In the genomic region with DNA sequence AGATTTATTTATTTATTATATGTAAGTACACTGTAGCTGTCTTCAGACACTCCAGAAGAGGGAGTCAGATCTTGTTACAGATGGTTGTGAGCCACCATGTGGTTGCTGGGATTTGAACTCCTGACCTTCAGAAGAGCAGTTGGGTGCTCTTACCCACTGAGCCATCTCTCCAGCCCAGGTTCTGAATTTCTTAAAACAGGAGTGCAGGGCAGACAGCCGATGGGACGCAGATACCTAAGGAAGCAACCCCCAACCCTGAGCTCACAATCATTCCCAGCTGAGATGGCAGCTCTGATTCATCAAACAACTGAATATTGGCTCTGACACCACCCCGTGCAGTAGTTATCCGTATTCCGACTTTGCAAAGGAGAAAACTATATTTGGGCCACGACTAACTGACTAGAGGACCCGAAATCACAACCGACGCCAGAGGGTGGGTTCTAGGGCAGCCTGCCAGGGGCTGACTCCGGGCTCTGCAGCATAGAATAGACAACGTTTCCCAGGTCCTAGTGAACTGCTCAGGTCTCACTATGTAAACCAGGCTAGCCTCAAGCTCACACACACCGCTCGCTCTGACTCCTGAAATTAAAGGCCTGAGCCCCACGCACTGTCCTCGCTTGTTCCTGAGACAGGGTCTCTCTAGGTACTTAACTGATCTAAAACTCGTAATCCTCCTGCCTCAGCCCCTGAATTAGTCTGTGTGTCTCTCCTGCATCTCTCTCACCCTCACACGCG, we compare ENCODE assay signal across 8 mouse cellular contexts. TPM values are rescaled to one million over a fixed set of nuclear protein-coding genes. Genes with fewer than 3 reads are reported as not detected.
A peak's percentile ranks its signal among the peaks of the same experiment; 100 is the strongest.
DNase-seq lines count a peak whose midpoint lies in the region; ATAC-seq lines count a peak whose summit lies in the region.

No protein-coding gene starts in this region.

- H3K36me3 ChIP-seq in erythroblast, embryonic 14.5 days (ENCODE audit: control insufficient read depth), result peaks cover 13% of the 10 kb centered on the region
- H3K36me3 ChIP-seq in forebrain, embryonic 10.5 days (replicated peaks), result peaks cover 34% of the 10 kb centered on the region
- H3K36me3 ChIP-seq in limb, embryonic 15.5 days, result peaks cover 4% of the 10 kb centered on the region; the same call in 1 of the 2 replicates

- H3K9me3 ChIP-seq in erythroblast, embryonic 14.5 days (ENCODE audit: control insufficient read depth, low read length), result no peaks in the 10 kb centered on the region
- no peaks in the 10 kb centered on the region for H3K9me3 ChIP-seq in forebrain, embryonic 10.5 days
- no peaks in the 10 kb centered on the region for H3K9me3 ChIP-seq in limb, embryonic 15.5 days

- H3K4me1 ChIP-seq in erythroblast, embryonic 14.5 days (ENCODE audit: control insufficient read depth), result peaks cover 13% of the 10 kb centered on the region
- H3K4me1 ChIP-seq in forebrain, embryonic 10.5 days, result peaks cover 19% of the 10 kb centered on the region
- H3K4me1 ChIP-seq in limb, embryonic 15.5 days, result peaks cover 10% of the 10 kb centered on the region

- no peak for ATAC-seq in erythroblast, adult 5-6 weeks (replicated peaks; ENCODE audit: low FRiP score, poor library complexity, severe bottlenecking)
- no peak for ATAC-seq in limb, embryonic 15.5 days (ENCODE audit: insufficient number of reproducible peaks, low FRiP score, low TSS enrichment, low read depth)
- no peak for ATAC-seq in CD4-positive, CD25-positive, alpha-beta regulatory T cell, adult 4 months

- H3K27me3 ChIP-seq in erythroblast, embryonic 14.5 days (ENCODE audit: control insufficient read depth), result no peaks in the 10 kb centered on the region
- H3K27me3 ChIP-seq in forebrain, embryonic 10.5 days (ENCODE audit: poor library complexity, severe bottlenecking), result no peaks in the 10 kb centered on the region
- no peaks in the 10 kb centered on the region for H3K27me3 ChIP-seq in limb, embryonic 15.5 days

- peak overlapping the region; percentile 92 for H3K4me3 ChIP-seq in erythroblast, embryonic 14.5 days (replicated peaks)
- H3K4me3 ChIP-seq in forebrain, embryonic 10.5 days, result peak overlapping the region; percentile 66
- H3K4me3 ChIP-seq in limb, embryonic 15.5 days, result peak overlapping the region; percentile 69

- H3K27ac ChIP-seq in forebrain, embryonic 10.5 days, result peak overlapping the region; percentile 93
- peak overlapping the region; percentile 90 for H3K27ac ChIP-seq in limb, embryonic 15.5 days

- H3K9ac ChIP-seq in limb, embryonic 15.5 days, result peak overlapping the region; percentile 65

- 76% methylated on average over 18 of the region's 18 CpGs for WGBS in forebrain, embryonic 10.5 days
- 53% methylated on average over 18 of the region's 18 CpGs for WGBS in limb, embryonic 15.5 days

- DNase-seq in 3T3-L1 (ENCODE audit: low read depth, low spot score), result peak; percentile 27
- DNase-seq in forebrain, embryonic 10.5 days (ENCODE audit: extremely low spot score, low spot score), result peak; percentile 18
- DNase-seq in layer of hippocampus, adult 18-20 months (ENCODE audit: low spot score in 2 of 2), result no peak
- no peak for DNase-seq in right cerebral cortex, postnatal 14 days

- H3K4me2 ChIP-seq in limb, embryonic 15.5 days, result peak overlapping the region; percentile 64

RNA-seq across cellular contexts. Expression of a gene that starts 1.1 kb away (rescaled TPM):
- polyA plus RNA-seq in erythroblast, embryonic 14.5 days (2012), result 2.4 and 2.5 TPM in 2 replicates
- total RNA-seq in erythroblast, adult 5-6 weeks (2015; ENCODE audit: low replicate concordance), result 2.7 and 3.3 TPM in 2 replicates
- 4.7 and 7.1 TPM in 2 replicates for total RNA-seq in erythroblast, adult 5-6 weeks (2017; ENCODE audit: low replicate concordance)
- polyA plus RNA-seq in forebrain, embryonic 10.5 days (2016; fragmentation: Nextera tagmentation; extraction: Ambion mirVana), result 64.8 and 69.1 TPM in 2 replicates
- 27.6 and 27.9 TPM in 2 replicates for polyA plus RNA-seq in limb, embryonic 15.5 days (2015; fragmentation: Nextera tagmentation; extraction: Ambion mirVana)
- 10 to 100 TPM; 21.1 to 23.8 TPM for total RNA-seq in layer of hippocampus, adult 18-20 months (2021)
- 1 to 10 TPM; 6.8 to 8.5 TPM for polyA plus RNA-seq in CD4-positive, CD25-positive, alpha-beta regulatory T cell, adult 4 months (2017; shearing (Covaris generic))

RNA-seq across cellular contexts. Expression of a gene that starts 9.7 kb away (rescaled TPM):
- 0.96 and 1.3 TPM in 2 replicates for polyA plus RNA-seq in erythroblast, embryonic 14.5 days (2012)
- not detected in 2 replicates for total RNA-seq in erythroblast, adult 5-6 weeks (2015; ENCODE audit: low replicate concordance)
- total RNA-seq in erythroblast, adult 5-6 weeks (2017; ENCODE audit: low replicate concordance), result not detected in 2 replicates
- 0.30 TPM in 1 of 2 replicates, not detected in the other for polyA plus RNA-seq in forebrain, embryonic 10.5 days (2016; fragmentation: Nextera tagmentation; extraction: Ambion mirVana)
- polyA plus RNA-seq in limb, embryonic 15.5 days (2015; fragmentation: Nextera tagmentation; extraction: Ambion mirVana), result 0.37 TPM in 1 of 2 replicates, not detected in the other
- total RNA-seq in layer of hippocampus, adult 18-20 months (2021), result 10 to 100 TPM in 1 of 2 experiments, 1 to 10 TPM in 1; 9.8 to 13.8 TPM
- not detected for polyA plus RNA-seq in CD4-positive, CD25-positive, alpha-beta regulatory T cell, adult 4 months (2017; shearing (Covaris generic))

RNA-seq across cellular contexts. Expression of a gene that starts 30.3 kb away (rescaled TPM):
- 3.6 and 4.2 TPM in 2 replicates for polyA plus RNA-seq in erythroblast, embryonic 14.5 days (2012)
- 37.7 and 62.5 TPM in 2 replicates for total RNA-seq in erythroblast, adult 5-6 weeks (2015; ENCODE audit: low replicate concordance)
- total RNA-seq in erythroblast, adult 5-6 weeks (2017; ENCODE audit: low replicate concordance), result 29.4 and 32.2 TPM in 2 replicates
- polyA plus RNA-seq in forebrain, embryonic 10.5 days (2016; fragmentation: Nextera tagmentation; extraction: Ambion mirVana), result 169 and 172 TPM in 2 replicates
- 108 and 111 TPM in 2 replicates for polyA plus RNA-seq in limb, embryonic 15.5 days (2015; fragmentation: Nextera tagmentation; extraction: Ambion mirVana)
- total RNA-seq in layer of hippocampus, adult 18-20 months (2021), result 10 to 100 TPM; 29.5 to 34.4 TPM
- polyA plus RNA-seq in CD4-positive, CD25-positive, alpha-beta regulatory T cell, adult 4 months (2017; shearing (Covaris generic)), result 10 to 100 TPM; 41.3 to 86.4 TPM

RNA-seq across cellular contexts. Expression of a gene that starts 32.3 kb away (rescaled TPM):
- 0.24 and 0.43 TPM in 2 replicates for polyA plus RNA-seq in erythroblast, embryonic 14.5 days (2012)
- total RNA-seq in erythroblast, adult 5-6 weeks (2015; ENCODE audit: low replicate concordance), result 4.8 and 9.4 TPM in 2 replicates
- total RNA-seq in erythroblast, adult 5-6 weeks (2017; ENCODE audit: low replicate concordance), result 2.6 and 3.9 TPM in 2 replicates
- polyA plus RNA-seq in forebrain, embryonic 10.5 days (2016; fragmentation: Nextera tagmentation; extraction: Ambion mirVana), result 30.5 and 33.4 TPM in 2 replicates
- 38.7 and 38.8 TPM in 2 replicates for polyA plus RNA-seq in limb, embryonic 15.5 days (2015; fragmentation: Nextera tagmentation; extraction: Ambion mirVana)
- total RNA-seq in layer of hippocampus, adult 18-20 months (2021), result 10 to 100 TPM; 48.8 to 50.7 TPM
- polyA plus RNA-seq in CD4-positive, CD25-positive, alpha-beta regulatory T cell, adult 4 months (2017; shearing (Covaris generic)), result 10 to 100 TPM; 20.4 to 30.8 TPM

RNA-seq across cellular contexts. Expression of a gene that starts 36.6 kb away (rescaled TPM):
- polyA plus RNA-seq in erythroblast, embryonic 14.5 days (2012), result 2.0 and 2.8 TPM in 2 replicates
- 1.9 and 6.3 TPM in 2 replicates for total RNA-seq in erythroblast, adult 5-6 weeks (2015; ENCODE audit: low replicate concordance)
- 3.2 and 5.6 TPM in 2 replicates for total RNA-seq in erythroblast, adult 5-6 weeks (2017; ENCODE audit: low replicate concordance)
- 54.4 and 58.9 TPM in 2 replicates for polyA plus RNA-seq in forebrain, embryonic 10.5 days (2016; fragmentation: Nextera tagmentation; extraction: Ambion mirVana)
- polyA plus RNA-seq in limb, embryonic 15.5 days (2015; fragmentation: Nextera tagmentation; extraction: Ambion mirVana), result 45.6 and 52.1 TPM in 2 replicates
- 10 to 100 TPM; 46.7 to 47.1 TPM for total RNA-seq in layer of hippocampus, adult 18-20 months (2021)
- 10 to 100 TPM; 16.2 to 23.5 TPM for polyA plus RNA-seq in CD4-positive, CD25-positive, alpha-beta regulatory T cell, adult 4 months (2017; shearing (Covaris generic))

Comparison
In these comparisons a context has a peak if more than half of its experiments do, and no peak if none do; other contexts are left out.
1. DNase-seq: peak in 3T3-L1 (single experiment) and forebrain, embryonic 10.5 days (single experiment); none in layer of hippocampus, adult 18-20 months (0 of 2) and right cerebral cortex, postnatal 14 days (single experiment).
2. Peak in every context shown above with its lines, with median percentiles within 50 percentile points of each other: H3K4me3 ChIP-seq.